Mouse (Mus musculus) adrenal gland, postnatal 36 days (tissue): ENCODE measurements at regions not wholly inside any gene's neighbourhood (a gene's known extent, or its start where the extent isn't known, plus 50 kb on each side); places are given as distances from the start of the nearest gene placed in this dataset.

Experiments
- DNase-seq, 2 experiments: peaks; one replicate each; pipeline ENCODE4 v3.0.0; 2021; ENCODE audit warnings: mixed read lengths in 1 of 2

- DNase-seq: no peak
Observed at GRCm38 (mm10) chr1:44957125-44957524, 354.2 kb upstream of the Col3a1 start.

- DNase-seq: no peak
Observed at GRCm38 (mm10) chr1:44987171-44987570, 324.2 kb upstream of the Col3a1 start.

- no peak for DNase-seq
Observed at GRCm38 (mm10) chr1:45020516-45020915, 290.8 kb upstream of the Col3a1 start.

DNA sequence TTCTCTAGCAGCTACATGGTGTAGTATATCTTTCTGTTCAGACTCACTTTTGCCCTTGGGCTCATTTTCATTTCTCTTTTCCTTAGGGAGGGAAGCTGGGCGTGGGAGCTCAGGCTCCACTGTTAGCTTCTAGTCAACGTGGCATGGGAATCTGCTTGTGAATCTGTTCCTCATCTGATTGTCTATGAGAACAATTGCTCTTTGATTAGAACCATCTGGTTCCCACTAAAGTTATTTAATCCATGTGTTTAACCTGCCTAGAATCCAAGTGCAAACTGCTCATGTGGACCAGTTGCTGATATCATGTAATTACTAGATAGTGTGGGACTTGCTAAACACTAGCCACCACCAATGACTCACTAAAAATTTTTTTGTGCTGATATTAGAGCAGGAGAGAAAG lies 290.1 kb upstream of the Col3a1 start:
- no peak for DNase-seq

DNA sequence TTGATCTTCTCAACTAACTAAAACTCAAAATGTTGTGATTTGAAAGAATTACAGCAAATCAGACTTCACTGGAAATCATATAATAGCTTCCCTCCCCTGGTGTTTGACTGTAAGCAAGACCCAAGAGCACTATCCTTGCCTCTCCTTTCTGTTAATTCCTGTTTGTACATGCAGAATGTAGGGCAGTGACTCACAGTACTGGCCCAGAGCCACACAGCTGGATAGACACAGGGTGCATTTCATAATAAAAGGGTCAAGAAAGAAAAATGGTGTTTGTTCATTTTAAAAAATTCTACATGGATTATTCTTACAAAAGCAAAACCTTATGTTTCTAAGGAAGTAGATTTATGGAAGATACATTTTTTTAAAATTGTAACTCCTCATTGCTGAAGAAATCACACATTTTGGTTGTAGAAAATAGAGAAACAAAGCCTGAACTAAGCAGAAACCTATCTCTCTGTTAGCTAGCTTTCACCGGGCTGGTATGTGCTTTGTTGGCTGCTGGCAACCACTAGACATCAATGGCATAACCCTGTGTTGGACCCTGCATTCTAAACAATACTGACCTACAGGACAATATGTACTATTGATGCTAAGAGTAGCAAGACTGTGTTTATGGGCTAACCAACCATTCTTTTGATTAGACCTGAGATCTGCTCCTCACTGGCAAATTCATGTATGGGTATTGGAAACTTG lies 289.0 kb upstream of the Col3a1 start:
- DNase-seq: peak; percentile 88 to 92

GRCm38 (mm10) chr1:45023336-45023735 lies 288.0 kb upstream of the Col3a1 start:
- DNase-seq: no peak

GRCm38 (mm10) chr1:45031436-45032027 lies 279.8 kb upstream of the Col3a1 start:
- peak; percentile 2 to 4 for DNase-seq

DNA sequence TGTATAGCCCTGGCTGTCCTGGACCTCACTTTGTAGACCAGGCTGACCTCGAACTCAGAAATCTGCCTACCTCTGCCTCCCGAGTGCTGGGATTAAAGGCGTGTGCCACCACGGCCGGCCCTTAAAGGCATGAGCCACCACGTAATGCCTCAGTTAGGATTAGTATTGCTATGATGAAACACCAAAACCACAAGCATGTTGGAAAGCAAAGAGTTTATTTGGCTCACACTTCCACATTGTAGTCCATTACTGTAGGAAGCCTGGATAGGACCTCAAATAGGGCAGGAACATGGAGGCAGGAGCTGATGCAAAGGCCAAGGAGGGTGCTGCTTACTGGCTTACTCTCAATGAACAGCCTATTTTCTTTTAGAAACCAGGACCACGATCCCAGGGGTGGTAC lies 278.0 kb upstream of the Col3a1 start:
- DNase-seq: no peak

DNA sequence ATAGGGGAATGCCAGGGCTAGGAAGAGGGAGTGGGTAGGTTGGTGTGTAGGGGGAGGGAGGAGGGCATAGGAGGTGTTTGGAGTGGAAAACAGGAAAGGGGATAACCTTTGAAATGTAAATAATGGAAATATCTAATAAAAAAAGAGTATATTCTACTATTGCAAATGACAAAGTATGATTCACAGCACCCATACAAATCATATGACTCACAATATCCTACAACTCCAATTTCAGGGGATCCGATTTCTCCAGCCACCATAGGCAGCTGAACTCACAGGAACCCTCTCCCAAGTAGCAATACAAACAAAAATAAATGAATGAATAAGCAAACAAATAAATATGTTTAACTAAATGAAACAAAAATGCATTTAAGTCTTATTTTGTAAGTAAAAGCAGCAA lies 270.0 kb upstream of the Col3a1 start:
- no peak for DNase-seq

DNA sequence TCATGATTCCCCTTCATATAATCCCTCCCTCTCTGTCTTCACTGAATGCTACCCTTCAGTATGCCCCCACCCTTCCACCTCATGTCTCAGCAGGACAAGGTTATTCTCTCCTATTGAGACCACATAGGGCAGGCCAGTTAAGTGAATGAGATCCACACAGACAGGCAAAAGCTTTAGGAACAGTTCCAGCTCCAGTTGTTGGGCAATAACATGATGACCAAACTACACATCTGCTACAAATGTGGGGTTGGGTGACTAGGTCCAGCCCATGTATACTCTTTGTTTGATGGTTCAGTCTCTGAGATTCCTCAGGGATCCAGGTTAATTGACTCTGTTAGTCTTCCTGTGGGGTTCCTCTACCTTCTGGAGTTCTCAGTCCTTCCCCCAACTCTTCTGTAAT lies 269.5 kb upstream of the Col3a1 start:
- peak in 1 of 2 experiments; percentile 0 for DNase-seq

GRCm38 (mm10) chr1:45043245-45043926 lies 268.0 kb upstream of the Col3a1 start:
- DNase-seq: no peak

GRCm38 (mm10) chr1:45090841-45091535 lies 220.3 kb upstream of the Col3a1 start:
- DNase-seq: peak in 1 of 2 experiments; percentile 7

DNA sequence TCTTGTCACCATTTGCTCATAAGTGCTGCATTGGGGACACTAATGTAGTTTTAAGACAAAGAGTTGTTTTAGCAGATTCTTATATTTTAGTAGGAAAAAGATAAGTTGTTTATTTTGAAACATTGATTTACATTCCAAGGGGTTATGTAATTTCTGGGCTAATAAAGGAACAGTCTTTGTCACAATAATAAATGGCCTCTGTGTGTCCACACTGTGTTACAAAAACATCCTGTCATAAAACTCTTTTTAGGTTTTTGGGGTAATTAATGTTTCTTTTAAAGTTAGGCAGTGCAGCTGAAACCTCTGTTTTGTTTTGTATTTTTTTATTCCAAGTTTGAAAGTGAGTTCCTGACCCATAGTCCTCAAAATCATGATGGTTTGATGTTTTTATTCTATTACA lies 210.4 kb upstream of the Col3a1 start:
- DNase-seq: no peak

DNA sequence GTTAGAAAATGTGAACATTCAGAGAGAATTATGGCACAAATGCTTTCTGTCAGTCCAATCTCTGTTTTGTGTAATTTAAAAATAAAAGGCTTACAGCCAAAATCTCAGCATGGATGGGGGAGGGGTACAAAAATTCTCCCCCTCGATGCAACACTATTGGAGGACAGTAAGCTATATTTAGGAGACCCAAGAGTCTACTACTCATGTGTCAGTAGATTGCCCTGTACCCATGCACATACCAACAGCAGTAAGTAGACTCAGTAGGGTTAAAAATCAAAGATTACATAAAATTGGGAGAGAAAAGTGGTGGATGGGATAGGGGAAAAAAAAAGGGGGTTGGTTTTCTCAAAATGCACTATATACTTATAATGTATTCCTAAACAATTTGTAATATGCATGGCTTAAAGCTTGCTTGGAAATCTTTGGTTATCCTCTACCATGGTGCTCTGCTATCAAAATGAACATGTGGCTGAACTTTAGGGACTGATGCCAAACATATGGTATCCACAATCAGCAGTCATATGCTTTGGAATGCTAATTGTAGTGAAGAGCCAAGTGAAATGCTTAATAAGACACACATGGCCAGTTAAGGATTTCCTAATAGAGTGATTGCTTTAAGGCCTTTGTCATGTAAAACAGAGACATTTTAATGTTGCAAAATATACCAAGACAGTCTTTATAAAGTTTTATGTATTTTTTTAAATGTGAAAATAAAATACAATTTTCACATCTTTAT lies 194.8 kb upstream of the Col3a1 start:
- no peak for DNase-seq

- no peak for DNase-seq
Observed at GRCm38 (mm10) chr1:45135152-45135714, 176.1 kb upstream of the Col3a1 start.

GRCm38 (mm10) chr1:45147019-45147418 lies 164.3 kb upstream of the Col3a1 start:
- no peak for DNase-seq

DNA sequence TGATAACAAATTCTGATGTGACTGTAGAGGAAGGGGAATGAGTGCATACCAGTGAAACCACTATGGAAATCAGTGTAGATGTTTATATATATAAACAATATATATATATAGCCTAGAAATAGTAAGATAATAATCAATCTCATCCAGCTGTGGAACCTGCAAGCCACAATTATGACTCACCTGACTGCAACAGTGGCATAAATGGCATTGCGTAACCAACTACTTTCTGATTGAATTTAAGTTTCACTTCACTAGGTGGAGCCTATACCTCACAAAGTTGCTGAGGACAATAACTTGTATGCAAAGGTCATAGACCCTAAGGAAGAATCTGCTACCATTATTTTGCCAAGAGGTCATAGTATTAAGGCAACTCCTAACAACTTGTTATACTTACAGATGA lies 129.7 kb upstream of the Col3a1 start:
- no peak for DNase-seq

GRCm38 (mm10) chr1:45185341-45185740 lies 126.0 kb upstream of the Col3a1 start:
- no peak for DNase-seq

GRCm38 (mm10) chr1:45207926-45208325 lies 103.4 kb upstream of the Col3a1 start:
- no peak for DNase-seq

DNA sequence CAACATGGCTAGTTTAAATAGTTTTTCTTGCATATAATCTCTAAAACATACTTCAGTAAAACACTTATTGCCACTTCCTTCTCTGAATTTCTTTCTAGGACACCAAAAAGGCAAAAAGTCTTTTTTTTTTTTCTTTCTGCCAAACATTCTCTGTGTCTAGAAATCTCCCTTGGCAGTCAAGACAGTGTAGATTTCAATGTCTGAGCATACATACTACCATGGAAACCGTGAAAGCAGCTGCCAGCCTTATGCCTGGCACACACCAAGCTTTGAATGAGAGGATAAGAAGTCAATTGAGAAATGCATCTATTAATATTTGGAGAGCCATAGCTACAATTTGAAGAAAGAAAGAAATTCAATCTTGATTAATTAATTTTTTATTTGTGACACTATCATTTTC lies 95.1 kb upstream of the Col3a1 start:
- DNase-seq: no peak
